Mouse (Mus musculus): ENCODE measurements at regions not wholly inside any gene's neighbourhood (a gene's known extent, or its start where the extent isn't known, plus 50 kb on each side); places are given as distances from the start of the nearest gene placed in this dataset.

- Histone ChIP-seq H3K27me3 (no peaks in the 10 kb centered on the region), H3K4me1 (replicated peaks) (no peaks in the 10 kb centered on the region), H3K36me3 (no peaks in the 10 kb centered on the region), H3K9ac (no peak overlapping the region), H3K4me2 (no peak overlapping the region), H3K27ac (replicated peaks) (no peak overlapping the region), H3K9me3 (no peaks in the 10 kb centered on the region), H3K4me3 (no peak overlapping the region)
- no peak for ATAC-seq (ENCODE audit: low FRiP score, low read depth)
- WGBS: 91% methylated on average over 1 of the region's 1 CpGs
Observed at GRCm38 (mm10) chr12:35863141-35863540, 62.3 kb upstream of the Agr3 start.

DNA sequence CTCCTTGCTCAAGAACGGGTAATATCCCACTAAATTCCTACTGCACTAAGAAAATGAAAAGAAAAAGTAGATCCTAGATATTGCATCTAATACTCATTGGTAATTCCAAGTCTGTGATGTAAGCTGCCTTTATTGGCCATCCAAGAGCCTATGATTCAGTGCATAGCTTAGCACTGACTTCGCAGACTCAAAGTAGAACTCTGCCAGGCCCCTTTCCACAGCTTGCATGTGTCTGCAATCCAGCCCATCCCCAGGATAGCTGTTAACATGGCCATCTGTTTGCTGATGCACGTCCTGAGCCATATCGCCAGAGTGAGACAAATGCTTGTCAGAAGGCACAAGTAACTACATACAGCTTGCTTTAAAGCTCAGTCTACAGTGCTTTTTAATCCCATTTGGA lies 72.3 kb upstream of the Agr3 start:
- H3K9me3 ChIP-seq: no peaks in the 10 kb centered on the region
- no peaks in the 10 kb centered on the region for H3K27me3 ChIP-seq
- no peak overlapping the region for H3K4me2 ChIP-seq
- H3K9ac ChIP-seq: no peak overlapping the region
- H3K4me1 ChIP-seq (replicated peaks): no peaks in the 10 kb centered on the region
- no peaks in the 10 kb centered on the region for H3K36me3 ChIP-seq
- no peak for ATAC-seq (ENCODE audit: low FRiP score, low read depth)
- no peak overlapping the region for H3K27ac ChIP-seq (replicated peaks)
- no peak overlapping the region for H3K4me3 ChIP-seq
- WGBS: 74% methylated on average over 4 of the region's 4 CpGs

DNA sequence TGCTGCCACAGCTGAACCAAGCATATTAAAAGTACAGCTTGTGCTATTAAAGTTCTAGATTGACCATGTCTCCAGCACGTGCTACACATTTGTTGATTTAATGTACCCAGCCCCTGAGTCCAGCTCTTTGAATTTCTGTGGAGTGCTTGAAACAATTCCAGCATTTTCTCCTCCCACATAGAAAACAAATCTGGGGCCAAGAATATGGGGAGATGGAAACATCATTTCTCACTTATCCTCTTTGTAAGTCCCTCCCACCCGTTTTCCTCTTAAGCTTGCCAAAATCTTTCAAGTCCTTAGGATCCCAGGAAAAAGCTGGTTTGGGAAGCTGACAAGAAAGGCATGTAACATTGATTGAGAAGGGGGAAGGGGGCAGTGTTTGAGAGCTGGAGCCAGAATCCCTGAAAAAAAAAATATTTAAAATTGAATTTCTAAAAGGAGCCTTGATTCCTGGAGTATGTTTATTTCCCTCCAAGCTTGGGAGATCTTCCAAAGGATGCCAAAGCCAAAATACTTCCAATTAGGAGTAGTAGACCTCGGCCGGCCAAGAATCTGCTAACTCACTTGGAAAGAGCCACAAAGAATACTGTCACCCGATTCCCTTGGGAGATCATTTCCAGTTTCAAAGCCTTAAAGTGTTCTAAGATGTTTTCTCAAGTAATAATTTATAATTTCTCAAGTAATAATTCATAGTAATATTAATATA lies 78.4 kb upstream of the Agr3 start:
- no peak overlapping the region for H3K9ac ChIP-seq

DNA sequence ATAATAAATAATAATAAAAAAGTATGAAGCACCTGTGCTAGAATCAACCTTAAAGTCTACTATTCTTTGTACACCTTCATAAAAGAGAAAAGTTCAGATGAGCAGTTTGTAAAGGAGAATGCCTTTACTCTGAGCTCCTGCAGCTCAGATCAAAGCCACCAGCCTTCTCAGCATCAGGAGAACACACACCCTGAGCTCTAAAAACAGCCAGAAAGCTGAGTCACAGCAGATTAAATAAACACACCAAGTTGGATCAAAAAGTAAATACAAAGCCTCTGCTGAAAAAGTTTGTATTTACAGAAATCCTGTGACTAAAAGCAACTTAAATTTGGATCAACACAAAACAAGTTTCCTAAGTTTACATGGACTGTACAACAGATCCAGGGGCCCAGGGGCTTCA lies 88.5 kb upstream of the Agr3 start:
- no peak overlapping the region for H3K9ac ChIP-seq
- H3K9me3 ChIP-seq: no peaks in the 10 kb centered on the region
- H3K4me3 ChIP-seq: no peak overlapping the region
- no peak overlapping the region for H3K4me2 ChIP-seq
- H3K27ac ChIP-seq (replicated peaks): no peak overlapping the region
- no peaks in the 10 kb centered on the region for H3K36me3 ChIP-seq
- ATAC-seq (ENCODE audit: low FRiP score, low read depth): no peak
- H3K4me1 ChIP-seq (replicated peaks): no peaks in the 10 kb centered on the region
- no peaks in the 10 kb centered on the region for H3K27me3 ChIP-seq

More for the DNA sequence above, 78.4 kb upstream of the Agr3 start:
- H3K4me3 ChIP-seq: no peak overlapping the region
- no peaks in the 10 kb centered on the region for H3K9me3 ChIP-seq
- ATAC-seq (ENCODE audit: low FRiP score, low read depth): no peak
- H3K27ac ChIP-seq (replicated peaks): no peak overlapping the region
- H3K27me3 ChIP-seq: no peaks in the 10 kb centered on the region
- no peaks in the 10 kb centered on the region for H3K4me1 ChIP-seq (replicated peaks)
- H3K36me3 ChIP-seq: no peaks in the 10 kb centered on the region
- H3K4me2 ChIP-seq: no peak overlapping the region
- 73% methylated on average over 5 of the region's 5 CpGs for WGBS

DNA sequence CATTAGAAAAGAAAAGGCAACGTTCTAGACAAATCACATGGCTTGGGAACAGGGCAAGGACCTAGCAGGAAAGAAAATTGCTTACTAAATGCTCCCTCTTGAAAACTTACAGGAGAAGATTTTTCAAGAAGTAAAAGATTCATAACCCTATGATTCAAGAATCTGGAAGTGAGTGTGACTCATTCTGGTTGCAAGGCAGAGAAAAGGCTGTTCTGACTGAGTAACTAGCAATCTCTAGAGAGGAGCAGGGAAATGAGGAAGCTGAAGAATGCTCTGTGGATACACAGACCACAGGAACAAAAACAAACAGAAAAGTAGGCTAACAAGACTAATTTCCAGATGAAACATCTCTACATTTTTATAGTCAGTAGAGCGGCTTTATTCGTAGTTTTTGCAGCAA lies 92.1 kb upstream of the Agr3 start:
- Histone ChIP-seq H3K27ac (replicated peaks) (no peak overlapping the region), H3K9ac (no peak overlapping the region), H3K4me1 (replicated peaks) (no peaks in the 10 kb centered on the region), H3K9me3 (no peaks in the 10 kb centered on the region), H3K27me3 (no peaks in the 10 kb centered on the region), H3K36me3 (no peaks in the 10 kb centered on the region), H3K4me2 (no peak overlapping the region), H3K4me3 (no peak overlapping the region)
- WGBS: 88% methylated on average over 3 of the region's 3 CpGs
- ATAC-seq (ENCODE audit: low FRiP score, low read depth): no peak

DNA sequence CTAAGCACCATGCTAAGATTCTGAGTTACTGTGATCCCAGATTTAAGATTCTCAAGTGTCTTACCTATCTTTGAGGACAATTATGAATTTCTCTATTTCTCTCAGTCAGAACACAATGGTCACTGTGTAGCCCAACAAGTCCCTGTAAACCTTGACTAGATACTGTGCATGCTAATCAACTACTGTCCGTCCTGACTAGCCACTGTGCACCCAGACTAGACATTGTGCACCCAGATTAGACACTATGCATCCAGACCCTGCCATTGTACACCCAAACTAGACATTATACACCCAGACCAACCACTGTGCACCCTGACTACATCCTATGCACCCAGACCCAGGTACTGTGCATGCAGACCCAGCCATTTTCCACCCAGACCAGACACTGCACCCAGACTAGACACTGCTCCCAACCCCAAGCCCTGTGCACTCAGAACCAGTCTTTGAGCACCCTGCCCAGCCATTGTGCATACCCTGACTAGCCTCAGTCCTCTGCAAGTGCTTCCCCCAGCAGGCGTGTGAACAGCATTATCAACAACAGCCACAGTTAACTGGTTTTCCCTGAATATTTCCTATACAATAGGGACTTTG lies 93.4 kb upstream of the Agr3 start:
- ATAC-seq (ENCODE audit: low FRiP score, low read depth): 0 out of 2 replicates have a peak, but pooled peaks have one; percentile 34
- Histone ChIP-seq H3K27me3 (no peaks in the 10 kb centered on the region), H3K9ac (no peak overlapping the region), H3K27ac (replicated peaks) (no peak overlapping the region), H3K36me3 (no peaks in the 10 kb centered on the region), H3K4me3 (no peak overlapping the region), H3K9me3 (no peaks in the 10 kb centered on the region), H3K4me1 (replicated peaks) (no peaks in the 10 kb centered on the region), H3K4me2 (no peak overlapping the region)
- 83% methylated on average over 2 of the region's 2 CpGs for WGBS

DNA sequence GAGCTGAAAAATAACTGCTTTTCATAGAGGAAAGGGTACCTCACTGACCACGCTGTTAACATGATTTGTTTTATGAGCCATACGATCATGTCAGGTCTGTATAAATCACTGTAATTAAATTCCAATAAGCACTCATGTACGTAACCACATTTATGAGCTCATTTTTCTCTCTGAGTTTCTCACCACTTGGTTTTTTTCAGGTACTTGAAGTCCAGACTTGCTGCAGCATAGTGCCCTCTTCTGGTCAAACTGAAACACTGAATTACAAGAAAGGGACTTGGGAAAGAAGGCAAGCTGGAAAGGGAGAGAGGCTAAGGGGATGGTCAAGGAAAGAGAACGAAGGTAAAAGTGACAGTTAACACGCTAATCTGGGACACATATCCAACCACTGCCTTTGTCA lies 94.2 kb upstream of the Agr3 start:
- Histone ChIP-seq H3K4me3 (no peak overlapping the region), H3K4me1 (replicated peaks) (no peaks in the 10 kb centered on the region), H3K27ac (replicated peaks) (no peak overlapping the region), H3K9me3 (no peaks in the 10 kb centered on the region), H3K4me2 (no peak overlapping the region), H3K9ac (no peak overlapping the region), H3K36me3 (no peaks in the 10 kb centered on the region), H3K27me3 (no peaks in the 10 kb centered on the region)
- 12% methylated on average over 5 of the region's 5 CpGs for WGBS
- peak; percentile 81 for ATAC-seq (ENCODE audit: low FRiP score, low read depth)

- 84% methylated on average over 2 of the region's 2 CpGs for WGBS
- ATAC-seq (ENCODE audit: low FRiP score, low read depth): no peak
Observed at GRCm38 (mm10) chr12:35827797-35828196, 97.6 kb upstream of the Agr3 start.

GRCm38 (mm10) chr12:35826990-35827389 lies 98.4 kb upstream of the Agr3 start:
- no peaks in the 10 kb centered on the region for H3K9me3 ChIP-seq
- no peaks in the 10 kb centered on the region for H3K4me1 ChIP-seq (replicated peaks)
- no peak overlapping the region for H3K4me2 ChIP-seq
- H3K9ac ChIP-seq: no peak overlapping the region
- ATAC-seq (ENCODE audit: low FRiP score, low read depth): no peak
- no peak overlapping the region for H3K27ac ChIP-seq (replicated peaks)
- no peak overlapping the region for H3K4me3 ChIP-seq
- H3K27me3 ChIP-seq: no peaks in the 10 kb centered on the region
- H3K36me3 ChIP-seq: no peaks in the 10 kb centered on the region
- WGBS: 93% methylated on average over 5 of the region's 5 CpGs

More at GRCm38 (mm10) chr12:35827797-35828196, 97.6 kb upstream of the Agr3 start:
- Histone ChIP-seq H3K27me3 (no peaks in the 10 kb centered on the region), H3K9ac (no peak overlapping the region), H3K36me3 (no peaks in the 10 kb centered on the region), H3K4me3 (no peak overlapping the region), H3K9me3 (no peaks in the 10 kb centered on the region), H3K4me1 (replicated peaks) (no peaks in the 10 kb centered on the region), H3K27ac (replicated peaks) (no peak overlapping the region), H3K4me2 (no peak overlapping the region)

- Histone ChIP-seq H3K9me3 (no peaks in the 10 kb centered on the region), H3K27ac (replicated peaks) (no peak overlapping the region), H3K4me2 (no peak overlapping the region), H3K9ac (no peak overlapping the region), H3K4me3 (no peak overlapping the region), H3K4me1 (replicated peaks) (no peaks in the 10 kb centered on the region), H3K27me3 (no peaks in the 10 kb centered on the region), H3K36me3 (no peaks in the 10 kb centered on the region)
- 41% methylated on average over 5 of the region's 5 CpGs for WGBS
- peak; percentile 63 for ATAC-seq (ENCODE audit: low FRiP score, low read depth)
Observed at GRCm38 (mm10) chr12:35824587-35824987, 100.8 kb upstream of the Agr3 start.

DNA sequence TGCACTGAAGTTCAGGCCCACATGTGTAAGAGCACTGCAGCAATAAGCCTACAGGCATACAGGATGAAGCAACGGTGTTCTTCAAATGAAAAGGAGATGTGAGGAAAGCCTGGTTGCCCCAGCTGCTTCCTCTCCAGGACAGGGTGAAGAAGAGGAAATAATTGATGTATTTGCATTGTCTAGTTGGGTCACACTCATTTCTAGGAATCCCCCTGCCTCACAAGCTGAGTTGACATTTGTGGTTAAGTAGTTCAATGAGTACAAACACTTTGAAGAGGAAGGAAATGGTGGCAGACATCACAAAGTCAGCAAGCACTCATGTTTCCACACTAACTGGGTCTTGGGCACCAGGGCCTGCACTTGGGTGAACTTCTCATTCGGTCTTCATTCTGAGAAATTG lies 126.2 kb upstream of the Agr3 start:
- Histone ChIP-seq H3K4me3 (no peak overlapping the region), H3K4me2 (no peak overlapping the region), H3K27ac (replicated peaks) (no peak overlapping the region), H3K9ac (no peak overlapping the region), H3K36me3 (no peaks in the 10 kb centered on the region), H3K27me3 (no peaks in the 10 kb centered on the region), H3K9me3 (no peaks in the 10 kb centered on the region), H3K4me1 (replicated peaks) (no peaks in the 10 kb centered on the region)
- no peak for ATAC-seq (ENCODE audit: low FRiP score, low read depth)
- WGBS: 85% methylated on average over 2 of the region's 2 CpGs

DNA sequence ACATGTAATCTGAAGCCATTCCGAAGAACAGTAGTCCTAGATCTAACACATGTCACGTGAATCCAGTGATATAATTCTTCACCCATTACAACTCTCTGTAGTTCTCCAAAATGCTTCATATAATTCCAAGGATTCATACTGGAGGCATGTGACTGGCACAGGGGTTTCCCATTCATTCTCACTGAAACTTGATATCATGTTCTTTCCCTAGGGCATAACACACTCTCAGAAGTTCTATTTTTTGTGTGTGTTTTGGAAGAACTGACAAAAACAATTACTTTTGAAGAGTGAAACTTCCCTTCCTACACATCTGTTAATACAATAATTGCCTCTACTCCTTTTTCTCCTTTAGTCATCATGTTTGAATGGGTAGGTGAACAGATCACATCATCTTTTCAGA lies 150.0 kb upstream of the Agr3 start:
- WGBS: 96% methylated on average over 2 of the region's 2 CpGs
- ATAC-seq (ENCODE audit: low FRiP score, low read depth): no peak
- H3K4me2 ChIP-seq: no peak overlapping the region

More for the DNA sequence above, 150.0 kb upstream of the Agr3 start:
- Histone ChIP-seq H3K27ac (replicated peaks) (no peak overlapping the region), H3K9ac (no peak overlapping the region), H3K36me3 (no peaks in the 10 kb centered on the region), H3K27me3 (no peaks in the 10 kb centered on the region), H3K9me3 (no peaks in the 10 kb centered on the region), H3K4me1 (replicated peaks) (no peaks in the 10 kb centered on the region), H3K4me3 (no peak overlapping the region)

Data from hindbrain, embryonic 15.5 days (tissue).